7 mouse cellular contexts compared by ENCODE assay signal in genomic region chr11:8569232-8570028, GRCm38 (mm10).
A peak's percentile ranks its signal among the peaks of the same experiment; 100 is the strongest.
DNase-seq lines count a peak whose midpoint lies in the region; ATAC-seq and TF ChIP-seq lines count a peak whose summit lies in the region.

No protein-coding gene starts in this region.

- DNase-seq in ES-E14 (ENCODE audit: low read depth, low spot score) = peak; percentile 94
- DNase-seq in intestine, embryonic 14.5 days (ENCODE audit: low spot score) = no peak
- peak; percentile 54 for DNase-seq in lung, postnatal 25 days (ENCODE audit: low spot score)
- DNase-seq in frontal cortex, postnatal 10 days (ENCODE audit: low spot score in 2 of 2) = no peak
- no peak for DNase-seq in spleen, postnatal 36 days (ENCODE audit: low spot score in 2 of 2)
- no peak for DNase-seq in ovary, postnatal 10 days (ENCODE audit: low spot score)

- peaks cover 14 to 31% of the 10 kb centered on the region in 2 experiments for H3K4me1 ChIP-seq in ES-E14 (ENCODE audit: control insufficient read depth in 2 of 2, insufficient read depth in 2 of 2, low read length in 2 of 2, poor library complexity in 1 of 2)
- H3K4me1 ChIP-seq in bone marrow macrophage, adult 2 months (ENCODE audit: control insufficient read depth, insufficient read depth, low read length) = peaks cover 85% of the 10 kb centered on the region
- H3K4me1 ChIP-seq in intestine, embryonic 14.5 days (replicated peaks; ENCODE audit: control insufficient read depth, insufficient read depth, low read length) = peaks cover 5% of the 10 kb centered on the region; the same call in 1 of the 2 replicates

- in situ Hi-C loops in ES-E14 (cut with MboI; ENCODE audit: low sequenced_read_pairs in 2 of 2, unreplicated experiment in 2 of 2) = loop anchor here in 1 of 2 experiments (25.0 kb wide), 1 partner anchor 543 kb away; the partner anchor contains the start of gene Upp1

- TF ChIP-seq CTCF in bone marrow macrophage, adult 2 months (IDR thresholded peaks at IDR 0.05; ENCODE audit: low read depth, low read length) = no peak

- H3K36me3 ChIP-seq in ES-E14 (ENCODE audit: control insufficient read depth, insufficient read depth, low read length, poor library complexity, severe bottlenecking) = peaks cover 40% of the 10 kb centered on the region
- H3K36me3 ChIP-seq in intestine, embryonic 14.5 days (ENCODE audit: control insufficient read depth, insufficient read depth, low read length) = peaks cover 10% of the 10 kb centered on the region; the same call in 1 of the 2 replicates

- H3K9me3 ChIP-seq in ES-E14 (ENCODE audit: control insufficient read depth, insufficient read depth, low read depth, low read length) = no peaks in the 10 kb centered on the region
- H3K9me3 ChIP-seq in intestine, embryonic 14.5 days (ENCODE audit: control insufficient read depth, low read length) = no peaks in the 10 kb centered on the region

- H3K4me3 ChIP-seq in ES-E14 (ENCODE audit: insufficient read depth in 1 of 2, low read depth in 1 of 2, low read length in 2 of 2, poor library complexity in 1 of 2, severe bottlenecking in 1 of 2) = peak overlapping the region in 1 of 2 experiments; percentile 6; a peak in 1 of 4 replicates
- H3K4me3 ChIP-seq in bone marrow macrophage, adult 2 months (ENCODE audit: insufficient read depth, low read length) = no peak overlapping the region
- no peak overlapping the region for H3K4me3 ChIP-seq in intestine, embryonic 14.5 days (ENCODE audit: low read depth, low read length)

- WGBS in intestine, embryonic 14.5 days = 44% methylated on average over 7 of the region's 7 CpGs

- H3K4me2 ChIP-seq in intestine, embryonic 14.5 days (ENCODE audit: low read length) = no peak overlapping the region

- ATAC-seq in intestine, embryonic 14.5 days (replicated peaks; ENCODE audit: low FRiP score, low TSS enrichment, low read depth) = peak; percentile 62

- no peaks in the 10 kb centered on the region for H3K27me3 ChIP-seq in intestine, embryonic 14.5 days (replicated peaks; ENCODE audit: control insufficient read depth, insufficient read depth, low read length)

- peak overlapping the region; percentile 52 for H3K9ac ChIP-seq in ES-E14 (ENCODE audit: insufficient read depth, low read depth, low read length, poor library complexity, severe bottlenecking)
- H3K9ac ChIP-seq in intestine, embryonic 14.5 days (ENCODE audit: low read length) = no peak overlapping the region

- H3K27ac ChIP-seq in ES-E14 (ENCODE audit: insufficient read depth, low read depth, low read length, poor library complexity, severe bottlenecking) = peak overlapping the region; percentile 93
- peak overlapping the region; percentile 23 for H3K27ac ChIP-seq in bone marrow macrophage, adult 2 months (ENCODE audit: insufficient read depth, low read depth, low read length)
- peak overlapping the region; percentile 54; the same call in 1 of the 2 replicates for H3K27ac ChIP-seq in intestine, embryonic 14.5 days (ENCODE audit: low read depth)

- no peak for TF ChIP-seq POLR2A in bone marrow macrophage, adult 2 months (IDR thresholded peaks at IDR 0.05; ENCODE audit: borderline replicate concordance, low read depth, low read length)

TF ChIP-seq in ES-E14, 5 proteins besides CTCF, POLR2A, EP300 and RAD21:
- TF ChIP-seq ZC3H11A (IDR thresholded peaks at IDR 0.05; ENCODE audit: borderline replicate concordance, low read depth, low read length) = no peak
- TF ChIP-seq HCFC1 (IDR thresholded peaks at IDR 0.05; ENCODE audit: borderline replicate concordance, insufficient read depth, low read length) = 0 out of 2 replicates have a peak, but pooled peaks have one; percentile 22
- TF ChIP-seq CHD2 (IDR thresholded peaks at IDR 0.05; ENCODE audit: low read depth, low read length) = peak; percentile 57; the same call in 1 of the 2 replicates
- no peak for TF ChIP-seq MAFK (IDR thresholded peaks at IDR 0.05; ENCODE audit: insufficient read depth, low read depth, low read length)
- TF ChIP-seq ZNF384 (IDR thresholded peaks at IDR 0.05; ENCODE audit: low read depth, low read length) = no peak

Comparison
In these comparisons a context has a peak if more than half of its experiments do, and no peak if none do; other contexts are left out.
1. DNase-seq: peak in ES-E14 (single experiment) and lung, postnatal 25 days (single experiment); none in intestine, embryonic 14.5 days (single experiment), frontal cortex, postnatal 10 days (0 of 2), spleen, postnatal 36 days (0 of 2) and ovary, postnatal 10 days (single experiment).
2. H3K27ac ChIP-seq: peak in every context shown above with its lines; median percentile 93 in ES-E14; 54 in intestine, embryonic 14.5 days; 23 in bone marrow macrophage, adult 2 months.